Mouse (Mus musculus) ES-Bruce4 (cell line): ENCODE results near the gene Tanc1. TPM values are rescaled to one million over a fixed set of nuclear protein-coding genes. Genes with fewer than 3 reads are reported as not detected.

Source experiments
- H3K27ac ChIP-seq: 2 replicates; pipeline ENCODE4 v1.5.1; 2012; ENCODE audit warnings: low read length, inconsistent platforms; ENCODE audit not compliant: insufficient read depth
- H3K27me3 ChIP-seq: 2 replicates; pipeline ENCODE4 v1.6.1; 2012; ENCODE audit warnings: mild to moderate bottlenecking, low read length, inconsistent platforms; ENCODE audit not compliant: control insufficient read depth, poor library complexity, insufficient read depth, severe bottlenecking
- H3K36me3 ChIP-seq: 2 replicates; pipeline ENCODE4 v1.6.1; 2012; ENCODE audit warnings: inconsistent platforms, mild to moderate bottlenecking, low read length, moderate library complexity; ENCODE audit not compliant: control insufficient read depth, poor library complexity, insufficient read depth, severe bottlenecking
- H3K4me1 ChIP-seq: one replicate; pipeline ENCODE4 v1.8.1; 2011; ENCODE audit warnings: low read length; ENCODE audit not compliant: control insufficient read depth, insufficient read depth
- H3K4me3 ChIP-seq: 2 replicates; pipeline ENCODE4 v1.5.1; 2011; ENCODE audit warnings: low read depth, mild to moderate bottlenecking, low read length
- H3K9ac ChIP-seq: 2 replicates; pipeline ENCODE4 v1.6.1; 2012; ENCODE audit warnings: low read depth, mild to moderate bottlenecking, inconsistent platforms; ENCODE audit not compliant: poor library complexity, severe bottlenecking
- H3K9me3 ChIP-seq: replicated peaks from 2 replicates; pipeline ENCODE4 v1.6.1; 2012; ENCODE audit warnings: mild to moderate bottlenecking, low read length, inconsistent platforms; ENCODE audit not compliant: control insufficient read depth, poor library complexity, insufficient read depth, severe bottlenecking
- CTCF ChIP-seq: IDR thresholded peaks from one replicate; pipeline ENCODE4 v1.8.1; 2011; ENCODE audit warnings: low read depth, low read length
- EP300 ChIP-seq: IDR thresholded peaks from 2 replicates; pipeline ENCODE4 v1.6.1; 2011; ENCODE audit warnings: low read depth, low read length; ENCODE audit not compliant: insufficient read depth
- POLR2A ChIP-seq: IDR thresholded peaks from one replicate; pipeline ENCODE4 v1.8.1; 2011; ENCODE audit warnings: low read length; ENCODE audit not compliant: insufficient read depth
- polyA plus RNA-seq: library from polyadenylated mRNA; stranded (reverse); fragments of >200 nt; gene quantifications from 2 replicates; pipeline ENCODE4 v1.2.4, GENCODE M21; 2011; ENCODE audit warnings: low read depth; ENCODE audit not compliant: missing spikeins, insufficient read depth, insufficient read length

The Tanc1 gene
- polyA plus RNA-seq, 1 experiment = 62.4 TPM

GRCm38 (mm10) chr2:59877335-59877734 is 265.5 kb downstream of the Tanc1 start:
- Histone ChIP-seq H3K4me3 (no peak overlapping the region), H3K4me1 (no peaks in the 10 kb centered on the region)

GRCm38 (mm10) chr2:59878221-59878620 is 266.4 kb downstream of the Tanc1 start:
- H3K9me3 ChIP-seq = no peaks in the 10 kb centered on the region
- H3K9ac ChIP-seq = 0 out of 2 replicates have a peak overlapping the region, but pooled peaks have one; percentile 4
- H3K27me3 ChIP-seq = no peaks in the 10 kb centered on the region
- no peaks in the 10 kb centered on the region for H3K36me3 ChIP-seq
- peak overlapping the region; percentile 67 for H3K4me3 ChIP-seq
- no peaks in the 10 kb centered on the region for H3K4me1 ChIP-seq
- TF ChIP-seq POLR2A = no peak
- TF ChIP-seq EP300 = 0 out of 2 replicates have a peak, but pooled peaks have one; percentile 39
- TF ChIP-seq CTCF = no peak
- no peak overlapping the region for H3K27ac ChIP-seq

More at GRCm38 (mm10) chr2:59877335-59877734, 265.5 kb downstream of the Tanc1 start:
- Histone ChIP-seq H3K9ac (no peak overlapping the region), H3K36me3 (peaks cover 2% of the 10 kb centered on the region; the same call in 1 of the 2 replicates), H3K27ac (no peak overlapping the region), H3K27me3 (no peaks in the 10 kb centered on the region), H3K9me3 (no peaks in the 10 kb centered on the region)
- no peak for TF ChIP-seq POLR2A

DNA sequence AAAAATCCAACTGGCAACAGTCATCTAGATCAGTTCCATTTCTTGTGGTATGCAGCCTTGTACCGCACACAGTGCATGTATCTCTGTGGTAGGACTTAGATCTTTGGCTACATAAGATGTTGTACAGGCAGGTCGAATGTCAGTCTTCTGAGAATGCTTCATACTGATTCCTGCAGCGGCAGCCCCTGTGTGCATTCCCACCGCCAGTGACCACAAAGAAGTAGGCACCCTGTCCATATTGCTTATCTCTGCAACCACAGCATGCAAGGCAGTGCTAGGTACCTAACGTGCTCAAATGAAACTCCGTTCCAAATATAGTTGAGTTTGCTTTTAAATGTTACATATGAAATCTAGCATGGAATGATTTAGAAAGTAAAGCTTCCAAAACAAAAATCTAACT is 269.6 kb downstream of the Tanc1 start:
- Histone ChIP-seq H3K27ac (no peak overlapping the region), H3K9me3 (no peaks in the 10 kb centered on the region), H3K9ac (peak overlapping the region; percentile 74; the same call in 1 of the 2 replicates), H3K4me3 (peak overlapping the region; percentile 82), H3K4me1 (no peaks in the 10 kb centered on the region), H3K27me3 (no peaks in the 10 kb centered on the region), H3K36me3 (no peaks in the 10 kb centered on the region)
- TF ChIP-seq POLR2A = no peak
- no peak for TF ChIP-seq EP300
- no peak for TF ChIP-seq CTCF

- 0 out of 2 replicates have a peak, but pooled peaks have one; percentile 40 for TF ChIP-seq EP300
- TF ChIP-seq CTCF = peak; percentile 26
- TF ChIP-seq POLR2A = peak; percentile 71
- Histone ChIP-seq H3K27me3 (no peaks in the 10 kb centered on the region), H3K4me3 (peak within 1 kb of the TSS; percentile 82), H3K4me1 (no peaks in the 10 kb centered on the region), H3K9me3 (no peaks in the 10 kb centered on the region), H3K9ac (peak within 1 kb of the TSS; percentile 74), H3K27ac (no peak within 1 kb of the TSS), H3K36me3 (no peaks in the 10 kb centered on the region)
Observed at GRCm38 (mm10) chr2:59881831-59882741, 270.2 kb downstream of the Tanc1 start, which contains the start of gene Wdsub1. TSS of gene Wdsub1 (minus strand) at chr2:59882591.

- no peak for TF ChIP-seq POLR2A
- TF ChIP-seq EP300 = no peak
- no peak for TF ChIP-seq CTCF
- Histone ChIP-seq H3K36me3 (no peaks in the 10 kb centered on the region), H3K9ac (peak overlapping the region; percentile 47; the same call in 1 of the 2 replicates), H3K9me3 (no peaks in the 10 kb centered on the region), H3K27me3 (no peaks in the 10 kb centered on the region), H3K27ac (no peak overlapping the region), H3K4me1 (no peaks in the 10 kb centered on the region), H3K4me3 (peak overlapping the region; percentile 46; the same call in 1 of the 2 replicates)
Observed at GRCm38 (mm10) chr2:59882742-59883281, 271.0 kb downstream of the Tanc1 start.
